Mouse (Mus musculus) lung, embryonic 16.5 days (tissue): Measurements from ENCODE around the gene Cdca4. TPM values are rescaled to one million over a fixed set of nuclear protein-coding genes. Genes with fewer than 3 reads are reported as not detected.
A peak's percentile ranks its signal among the peaks of the same experiment; 100 is the strongest.

Experiments used
- ATAC-seq: fragments of 200-750 bp; cut with Nextera tagmentation; 2 replicates; pipeline ENCODE4 v1.8.0; 2017; ENCODE audit warnings: low read depth, mild to moderate bottlenecking, moderate library complexity
- H3K27ac ChIP-seq: fragments of 300-500 bp; sonication (generic); 2 replicates; pipeline ENCODE4 v1.5.1; 2014; ENCODE audit warnings: mild to moderate bottlenecking, control low read depth, low read length
- H3K27me3 ChIP-seq: fragments of 300-500 bp; sonication (generic); 2 replicates; pipeline ENCODE4 v1.6.1; 2014; ENCODE audit warnings: low read depth, low read length, mixed read lengths; ENCODE audit not compliant: control insufficient read depth, insufficient read depth
- H3K36me3 ChIP-seq: fragments of 300-500 bp; sonication (generic); 2 replicates; pipeline ENCODE4 v1.6.1; 2014; ENCODE audit warnings: low read length; ENCODE audit not compliant: control insufficient read depth, insufficient read depth
- H3K4me1 ChIP-seq: fragments of 300-500 bp; sonication (generic); replicated peaks from 2 replicates; pipeline ENCODE4 v1.6.1; 2014; ENCODE audit warnings: low read length, mixed read lengths; ENCODE audit not compliant: control insufficient read depth, insufficient read depth
- H3K4me2 ChIP-seq: fragments of 300-500 bp; sonication (generic); 2 replicates; pipeline ENCODE4 v1.6.1; 2014; ENCODE audit warnings: low read depth, low read length, control low read depth
- H3K4me3 ChIP-seq: fragments of 300-500 bp; sonication (generic); 2 replicates; pipeline ENCODE4 v1.5.1; 2014; ENCODE audit warnings: mild to moderate bottlenecking, low read length, control low read depth
- H3K9ac ChIP-seq: fragments of 300-500 bp; sonication (generic); 2 replicates; pipeline ENCODE4 v1.6.1; 2014; ENCODE audit warnings: low read length, control low read depth
- H3K9me3 ChIP-seq: fragments of 300-500 bp; sonication (generic); 2 replicates; pipeline ENCODE4 v1.6.1; 2016; ENCODE audit warnings: low read length; ENCODE audit not compliant: control insufficient read depth
- WGBS: fragments of 180-500 bp; shearing (Covaris S2); extraction: QIAGEN DNeasy Blood & Tissue Kit; methylation state at CpG from one replicate; pipeline ENCODE4 v1.1.7; 2014; 5-methylcytosine and 5-hydroxymethylcytosine counted together
- polyA plus RNA-seq: library from polyadenylated mRNA; unstranded; fragments of >200 nt; fragmentation: Nextera tagmentation; extraction: Ambion mirVana; gene quantifications from 2 replicates; pipeline ENCODE4 v1.2.1, GENCODE M21; 2015

The Cdca4 gene
- polyA plus RNA-seq, 1 experiment from 2014 or later, result 108 TPM

DNA sequence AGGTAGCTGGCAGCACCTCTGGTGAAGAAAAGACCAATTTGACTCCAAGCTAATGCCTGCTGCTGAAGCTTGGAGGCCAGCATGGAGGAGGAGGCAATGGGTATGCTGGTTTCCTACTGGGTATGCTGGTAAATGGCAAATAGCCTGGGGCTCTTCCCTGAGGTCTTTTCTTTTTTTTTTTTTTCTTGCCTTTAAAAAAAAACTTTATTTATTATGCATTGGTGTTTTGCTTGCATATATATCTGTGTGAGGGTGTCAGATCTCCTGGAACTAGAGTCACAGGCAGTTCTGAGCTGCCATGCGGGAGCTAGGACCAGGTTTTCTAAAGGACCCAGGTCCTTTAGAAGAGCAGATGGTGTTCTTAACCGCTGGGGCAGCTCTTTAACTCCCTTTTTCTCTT, 42.0 kb upstream of the Cdca4 start:
- peaks cover 37% of the 10 kb centered on the region for H3K4me1 ChIP-seq
- H3K27me3 ChIP-seq, result peaks cover 38% of the 10 kb centered on the region
- WGBS, result 87% methylated on average over 2 of the region's 2 CpGs
- no peak overlapping the region for H3K27ac ChIP-seq
- no peak overlapping the region for H3K9ac ChIP-seq
- no peaks in the 10 kb centered on the region for H3K36me3 ChIP-seq
- H3K4me3 ChIP-seq, result no peak overlapping the region
- no peak overlapping the region for H3K4me2 ChIP-seq
- no peaks in the 10 kb centered on the region for H3K9me3 ChIP-seq
- no peak for ATAC-seq

DNA sequence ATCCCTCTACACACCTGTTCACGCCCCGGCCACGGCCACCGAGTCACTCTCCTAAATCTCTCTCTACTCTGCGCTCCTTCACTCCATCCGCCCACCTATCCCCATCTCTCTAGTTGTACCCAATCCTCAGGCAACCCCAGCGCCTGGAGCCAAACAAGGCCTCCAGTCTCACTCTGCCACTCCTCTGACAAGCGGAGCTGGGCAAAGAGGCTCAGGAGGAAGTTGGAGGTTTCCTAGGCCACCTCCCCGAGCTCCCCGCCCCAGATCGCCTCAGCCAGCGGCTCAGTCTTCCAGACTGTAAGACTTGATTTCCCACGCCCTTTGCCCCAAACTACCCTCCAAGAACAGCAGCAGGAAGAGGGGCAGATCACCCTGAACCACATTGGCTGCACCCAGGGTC, 41.6 kb upstream of the Cdca4 start:
- Histone ChIP-seq H3K36me3 (no peaks in the 10 kb centered on the region), H3K4me1 (peaks cover 32% of the 10 kb centered on the region), H3K27ac (no peak overlapping the region), H3K4me2 (no peak overlapping the region), H3K9me3 (no peaks in the 10 kb centered on the region), H3K9ac (no peak overlapping the region), H3K27me3 (peaks cover 33% of the 10 kb centered on the region), H3K4me3 (no peak overlapping the region)
- 45% methylated on average over 13 of the region's 13 CpGs for WGBS
- no peak for ATAC-seq

DNA sequence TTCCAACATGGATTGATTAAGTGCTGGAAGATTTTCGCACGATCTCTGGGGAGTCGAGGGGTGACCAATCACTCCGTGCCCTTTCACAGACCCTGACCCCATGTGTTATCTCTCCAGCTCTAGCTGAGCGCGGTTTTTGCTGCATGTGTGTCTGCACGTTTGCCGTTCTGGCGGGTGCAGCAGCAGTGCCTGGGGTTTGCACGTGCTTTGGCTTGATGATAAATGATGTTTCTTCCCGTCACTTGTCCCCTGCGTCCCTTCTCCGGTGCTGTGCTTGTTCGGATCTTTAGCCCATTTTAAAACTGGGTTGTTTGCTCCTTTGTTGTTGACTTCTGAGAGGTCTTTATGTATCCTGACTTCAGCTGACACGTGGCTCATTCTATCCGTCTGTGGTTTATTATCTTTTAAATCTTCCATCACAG, 40.6 kb upstream of the Cdca4 start:
- WGBS, result 4% methylated on average over 16 of the region's 16 CpGs
- Histone ChIP-seq H3K4me1 (peaks cover 31% of the 10 kb centered on the region), H3K27ac (no peak overlapping the region), H3K4me3 (no peak overlapping the region), H3K9me3 (no peaks in the 10 kb centered on the region), H3K4me2 (0 out of 2 replicates have a peak overlapping the region, but pooled peaks have one; percentile 11), H3K27me3 (peaks cover 24% of the 10 kb centered on the region), H3K36me3 (no peaks in the 10 kb centered on the region), H3K9ac (no peak overlapping the region)
- no peak for ATAC-seq

DNA sequence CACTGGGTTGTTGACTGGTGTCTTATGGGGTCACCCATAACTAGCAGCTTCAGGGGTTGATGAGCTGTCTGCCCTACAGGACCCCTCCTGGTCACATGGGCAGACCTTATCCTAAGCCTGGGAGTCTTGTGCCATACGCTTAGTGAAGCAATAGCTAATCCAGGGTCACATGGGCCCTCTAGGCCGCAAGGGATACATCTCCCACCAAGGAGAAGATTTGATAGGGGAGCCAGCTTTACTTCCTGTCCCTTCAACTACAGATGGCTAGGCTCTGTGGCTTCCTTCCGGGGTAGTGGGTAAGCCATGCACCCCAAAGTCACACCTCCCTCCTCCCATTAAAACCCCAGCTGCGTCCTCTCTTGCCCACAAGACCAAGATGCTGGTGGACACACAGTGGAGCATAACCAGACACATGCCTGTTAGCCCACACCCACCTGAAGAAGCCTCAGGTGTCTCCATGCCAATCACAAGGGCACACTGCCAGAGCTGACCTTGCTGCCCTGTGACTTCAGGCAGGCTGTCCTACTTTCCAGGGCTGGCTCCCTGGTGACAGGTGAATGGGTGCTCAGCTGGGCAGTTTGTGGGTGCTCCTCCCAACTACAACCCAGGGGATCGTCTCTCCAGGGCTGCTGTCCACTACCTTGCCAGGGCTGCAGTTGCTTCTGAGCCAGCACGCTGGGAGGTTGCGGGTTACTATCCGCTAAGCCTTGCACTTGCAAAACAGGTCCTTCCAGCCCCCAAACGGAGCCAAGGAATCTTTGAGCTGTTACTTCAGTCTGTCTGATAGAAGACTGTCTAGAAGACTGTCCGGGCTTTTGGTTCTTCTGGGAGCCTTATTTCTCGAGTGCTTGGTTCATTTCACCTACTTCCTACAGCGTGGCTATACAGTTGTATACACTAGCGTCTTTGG, 39.2 kb upstream of the Cdca4 start, which contains the start of gene Gpr132:
TSS of gene Gpr132 (minus strand) at position 51 of the 910 bp plus-strand sequence.
- 51% methylated on average over 13 of the region's 13 CpGs for WGBS

DNA sequence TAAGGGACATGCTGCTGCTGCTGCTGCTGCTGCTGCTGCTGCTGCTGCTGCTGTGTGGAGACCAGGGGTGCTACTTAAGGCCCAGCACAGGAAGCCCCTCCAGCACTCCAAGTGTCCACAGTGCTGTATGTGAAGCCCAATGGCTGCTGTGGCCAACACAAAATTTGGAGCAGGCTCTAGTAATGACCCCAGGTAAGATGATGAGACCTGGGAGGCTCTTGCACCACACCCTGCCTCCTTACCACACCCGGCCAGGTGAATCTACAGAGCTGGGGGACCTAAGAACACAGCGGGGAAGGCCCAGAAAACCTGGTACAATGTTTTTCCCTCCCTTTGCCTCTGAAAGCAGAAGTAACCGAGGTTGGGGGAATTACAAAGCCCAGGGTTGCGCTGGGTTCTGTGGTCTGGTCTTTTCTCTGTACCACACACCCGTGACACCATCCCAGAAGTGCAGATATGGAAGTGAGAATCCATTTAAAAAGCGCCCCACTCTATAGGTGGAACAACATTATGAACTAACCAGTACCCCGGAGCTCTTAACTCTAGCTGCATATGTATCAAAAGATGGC, 38.0 kb upstream of the Cdca4 start:
- Histone ChIP-seq H3K27ac (no peak overlapping the region), H3K27me3 (peaks cover 6% of the 10 kb centered on the region), H3K4me3 (no peak overlapping the region), H3K9me3 (no peaks in the 10 kb centered on the region), H3K9ac (no peak overlapping the region), H3K36me3 (no peaks in the 10 kb centered on the region), H3K4me2 (no peak overlapping the region), H3K4me1 (peaks cover 25% of the 10 kb centered on the region)
- 91% methylated on average over 7 of the region's 7 CpGs for WGBS
- ATAC-seq, result no peak

More for the DNA sequence above, 39.2 kb upstream of the Cdca4 start, which contains the start of gene Gpr132:
- H3K4me2 ChIP-seq, result no peak within 1 kb of the TSS
- peaks cover 25% of the 10 kb centered on the region for H3K4me1 ChIP-seq
- no peaks in the 10 kb centered on the region for H3K9me3 ChIP-seq
- ATAC-seq, result no peak
- no peak within 1 kb of the TSS for H3K27ac ChIP-seq
- H3K36me3 ChIP-seq, result no peaks in the 10 kb centered on the region
- H3K27me3 ChIP-seq, result peaks cover 12% of the 10 kb centered on the region
- H3K4me3 ChIP-seq, result no peak within 1 kb of the TSS
- H3K9ac ChIP-seq, result no peak within 1 kb of the TSS

DNA sequence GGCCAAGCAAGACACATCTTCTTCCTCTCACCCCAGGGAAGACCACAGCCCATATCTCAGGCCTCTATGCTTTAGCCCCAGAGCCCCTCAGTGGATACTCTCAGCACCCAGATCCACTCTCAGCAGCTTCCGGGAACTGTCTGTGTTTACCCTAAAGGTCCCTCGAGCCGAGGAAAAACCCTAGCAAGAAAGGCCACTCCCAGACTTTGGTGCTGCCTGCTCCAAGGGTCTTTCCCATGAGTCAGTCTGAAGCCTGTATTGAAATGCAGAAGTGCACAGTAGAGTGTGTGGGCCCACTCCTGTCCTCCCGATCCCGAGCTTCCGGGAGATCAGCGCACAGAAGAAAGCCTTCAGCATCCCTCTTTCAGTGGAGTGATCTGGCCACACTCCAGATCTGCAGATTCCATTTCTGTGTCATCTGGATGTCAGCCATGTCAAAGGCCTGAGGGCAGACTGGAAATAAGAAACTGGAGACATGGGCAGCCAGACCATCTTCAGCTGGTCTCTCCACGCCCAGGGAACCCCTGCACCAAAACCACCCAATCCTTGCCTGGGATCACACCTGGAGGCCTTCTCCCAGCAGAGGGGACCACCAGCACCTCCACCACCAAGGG, 37.4 kb upstream of the Cdca4 start:
- H3K4me2 ChIP-seq, result no peak overlapping the region
- H3K36me3 ChIP-seq, result no peaks in the 10 kb centered on the region
- no peak overlapping the region for H3K27ac ChIP-seq
- H3K9me3 ChIP-seq, result no peaks in the 10 kb centered on the region
- no peak for ATAC-seq
- H3K27me3 ChIP-seq, result peaks cover 6% of the 10 kb centered on the region
- WGBS, result 50% methylated on average over 8 of the region's 8 CpGs
- H3K4me1 ChIP-seq, result peaks cover 25% of the 10 kb centered on the region
- no peak overlapping the region for H3K9ac ChIP-seq
- H3K4me3 ChIP-seq, result no peak overlapping the region

DNA sequence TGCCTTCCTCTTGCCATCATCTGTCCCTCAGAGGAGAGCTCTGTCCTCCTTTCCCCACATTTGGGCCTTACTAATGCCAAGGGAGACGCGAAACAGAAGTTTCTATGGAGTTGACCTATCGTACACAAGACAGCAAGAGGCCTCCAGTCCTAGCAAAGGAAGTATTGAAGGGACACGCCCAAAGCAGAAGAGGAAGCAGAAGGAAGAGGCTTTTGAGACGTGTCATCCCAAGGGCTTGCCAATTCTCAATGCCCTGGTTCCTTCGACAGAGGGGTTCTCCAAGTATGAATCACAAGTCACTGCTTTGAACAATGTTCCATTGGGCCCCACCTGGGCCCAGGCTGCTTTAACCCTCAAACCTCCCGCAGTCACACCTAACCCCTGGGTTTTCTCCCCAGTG, 35.6 kb upstream of the Cdca4 start:
- ATAC-seq, result no peak
- no peak overlapping the region for H3K27ac ChIP-seq
- WGBS, result 76% methylated on average over 7 of the region's 7 CpGs

DNA sequence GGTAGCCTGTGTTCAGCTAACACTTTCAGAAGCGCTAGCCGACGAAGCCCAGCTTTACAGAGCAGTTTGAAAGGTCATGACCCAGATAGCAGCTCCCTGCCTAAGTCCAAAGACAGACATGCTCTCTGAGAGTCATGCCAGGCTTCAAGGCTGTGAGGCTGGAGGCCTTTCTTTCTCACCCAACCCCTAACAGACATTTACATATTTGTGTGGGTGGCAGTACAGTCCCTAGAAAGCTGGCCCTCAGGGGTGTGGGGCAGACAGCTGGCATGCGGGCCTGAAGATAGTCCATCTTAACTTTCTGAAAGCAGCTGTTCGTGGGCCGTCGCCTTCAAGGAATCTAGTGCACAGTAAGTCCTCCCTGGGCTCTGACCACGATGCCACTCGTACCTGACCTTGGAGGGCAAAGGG, 32.7 kb upstream of the Cdca4 start:
- no peak for ATAC-seq
- Histone ChIP-seq H3K36me3 (no peaks in the 10 kb centered on the region), H3K9me3 (no peaks in the 10 kb centered on the region), H3K4me1 (peaks cover 6% of the 10 kb centered on the region), H3K4me3 (no peak overlapping the region), H3K27me3 (no peaks in the 10 kb centered on the region), H3K4me2 (no peak overlapping the region), H3K9ac (no peak overlapping the region), H3K27ac (no peak overlapping the region)
- 50% methylated on average over 9 of the region's 9 CpGs for WGBS

More for the DNA sequence above, 35.6 kb upstream of the Cdca4 start:
- H3K9me3 ChIP-seq, result no peaks in the 10 kb centered on the region
- peaks cover 19% of the 10 kb centered on the region for H3K4me1 ChIP-seq
- H3K4me2 ChIP-seq, result no peak overlapping the region
- no peak overlapping the region for H3K4me3 ChIP-seq
- no peak overlapping the region for H3K9ac ChIP-seq
- no peaks in the 10 kb centered on the region for H3K27me3 ChIP-seq
- H3K36me3 ChIP-seq, result no peaks in the 10 kb centered on the region

DNA sequence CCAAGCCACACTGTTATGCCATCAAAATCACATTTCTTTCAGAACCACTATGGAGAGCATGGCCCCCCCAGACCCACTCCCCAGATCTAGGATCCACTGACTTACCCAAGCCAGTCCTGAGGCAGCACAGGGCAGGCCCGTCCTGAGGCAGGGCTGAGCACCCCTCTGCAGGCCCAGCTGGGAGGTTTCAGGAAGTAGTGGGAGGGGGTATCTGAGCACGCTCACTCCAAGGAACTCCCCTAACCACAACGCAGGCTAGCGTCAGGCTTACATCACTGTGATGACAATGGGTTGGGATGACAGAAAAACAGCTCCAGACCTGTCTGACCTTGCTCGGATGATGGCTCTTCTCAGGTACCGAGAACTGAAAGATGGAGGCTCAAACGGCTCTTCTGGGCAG, 31.5 kb upstream of the Cdca4 start:
- no peak overlapping the region for H3K4me3 ChIP-seq
- H3K27ac ChIP-seq, result no peak overlapping the region
- no peaks in the 10 kb centered on the region for H3K4me1 ChIP-seq
- no peak overlapping the region for H3K9ac ChIP-seq
- no peaks in the 10 kb centered on the region for H3K9me3 ChIP-seq
- H3K36me3 ChIP-seq, result no peaks in the 10 kb centered on the region
- 57% methylated on average over 7 of the region's 7 CpGs for WGBS
- no peak overlapping the region for H3K4me2 ChIP-seq
- no peaks in the 10 kb centered on the region for H3K27me3 ChIP-seq
- ATAC-seq, result peak; percentile 47; the same call in 1 of the 2 replicates
